Mouse (Mus musculus) liver (tissue): Measurements from ENCODE around the gene 2700097O09Rik.
"Not testable (repeated sequence)": the region's sequence is repeated elsewhere in the genome, so short reads cannot be mapped to it uniquely, and the experiment has no call there.

Experiments used
- DNase-seq: peaks from one replicate; pipeline ENCODE4 v3.0.0-alpha.2; 2020; ENCODE audit warnings: mixed read lengths

2700097O09Rik gene

DNA sequence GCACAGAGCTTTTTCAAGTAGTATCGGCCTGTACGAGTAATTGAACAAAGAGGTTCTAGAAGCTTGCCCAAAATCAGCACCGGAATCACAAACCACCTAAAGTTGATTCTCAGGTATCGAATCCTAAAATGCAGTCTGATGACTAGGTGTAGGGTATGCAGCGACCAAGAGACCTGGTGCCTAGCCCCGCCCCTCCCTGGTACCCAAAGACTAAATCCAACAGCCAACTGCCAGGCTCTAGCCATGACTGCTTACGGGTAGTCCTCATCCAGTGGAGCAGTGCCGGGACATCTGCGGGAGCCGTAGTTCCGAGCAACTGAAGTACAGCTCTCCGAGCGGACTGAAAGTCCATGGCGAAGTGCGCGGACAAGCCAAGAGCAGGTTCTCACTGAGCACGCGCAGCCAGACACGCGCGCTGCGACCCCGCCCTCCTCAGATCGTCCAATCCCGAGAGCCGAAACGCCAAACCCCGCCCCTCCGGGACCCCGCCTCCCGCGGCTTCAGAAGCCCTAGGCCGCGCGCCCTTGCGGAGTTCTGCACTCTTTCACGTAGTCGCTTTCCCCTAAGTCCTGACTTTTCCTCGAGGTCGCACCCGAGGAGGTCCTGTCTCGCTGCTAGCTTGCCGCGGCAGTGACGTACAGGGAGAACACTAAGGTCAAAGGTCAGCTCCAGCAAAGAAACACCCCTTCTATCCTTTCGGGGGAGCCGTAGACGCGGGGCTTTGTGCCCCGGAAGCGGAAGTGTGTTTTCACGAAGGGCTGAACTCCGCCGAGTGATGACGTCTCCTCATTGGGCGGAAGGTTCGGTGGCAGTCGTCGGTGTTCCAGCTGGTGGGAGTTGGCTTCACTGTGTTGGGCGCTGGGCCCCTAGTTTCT lies at the start of gene 2700097O09Rik, which contains the start of gene Srp54a:
2700097O09Rik (minus strand) TSS at position 385 of the 875 bp plus-strand sequence.
Srp54a (plus strand) TSS at position 537 of the 875 bp plus-strand sequence.
- DNase-seq = peak; percentile 98

DNA sequence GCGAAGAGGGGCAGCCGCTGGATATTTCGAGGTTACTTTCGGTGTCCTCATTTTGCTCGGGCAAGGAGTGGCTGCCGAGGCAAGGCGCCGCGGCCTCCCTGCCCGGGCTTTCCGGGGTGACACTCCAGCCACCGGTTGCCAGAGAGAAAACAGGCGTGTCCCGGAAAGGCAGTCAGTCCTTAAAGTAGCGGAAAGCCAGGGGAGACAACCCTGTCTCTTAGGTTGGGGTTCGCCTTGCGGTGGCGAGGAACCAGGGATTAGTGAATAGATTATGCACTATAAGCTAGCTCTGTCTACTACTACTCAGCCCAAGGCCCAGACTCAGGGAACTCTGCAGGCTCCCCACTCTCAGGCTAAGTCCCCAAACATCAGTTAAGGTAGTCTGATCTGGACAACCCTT lies 44.8 kb upstream of the 2700097O09Rik start:
- not testable (repeated sequence) for DNase-seq

DNA sequence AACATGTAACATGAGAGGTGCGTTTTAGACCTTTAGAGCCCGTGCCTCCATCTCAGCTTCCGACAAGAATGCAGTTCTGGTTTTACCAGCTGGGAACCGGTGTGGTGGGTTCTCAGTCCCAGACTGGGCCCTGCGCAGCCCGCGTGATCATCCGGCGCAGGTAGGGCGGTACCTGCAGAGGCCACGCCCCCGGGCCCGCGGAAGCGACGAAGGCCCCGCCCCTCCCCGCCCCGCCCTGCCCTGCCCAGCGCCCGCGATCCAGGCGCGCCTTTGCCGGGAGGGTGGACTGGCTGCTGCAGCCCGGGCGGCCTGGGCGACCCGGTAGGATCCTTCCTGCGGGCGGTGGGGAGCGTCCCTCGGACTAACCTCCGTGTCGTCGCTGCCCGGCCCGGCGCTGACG lies 44.3 kb upstream of the 2700097O09Rik start, which contains the start of gene Fam177a:
Fam177a (plus strand) TSS at position 228 of the 400 bp plus-strand sequence.
- not testable (repeated sequence) for DNase-seq

GRCm38 (mm10) chr12:55112616-55113015 lies 32.7 kb upstream of the 2700097O09Rik start:
- DNase-seq = not testable (repeated sequence)

DNA sequence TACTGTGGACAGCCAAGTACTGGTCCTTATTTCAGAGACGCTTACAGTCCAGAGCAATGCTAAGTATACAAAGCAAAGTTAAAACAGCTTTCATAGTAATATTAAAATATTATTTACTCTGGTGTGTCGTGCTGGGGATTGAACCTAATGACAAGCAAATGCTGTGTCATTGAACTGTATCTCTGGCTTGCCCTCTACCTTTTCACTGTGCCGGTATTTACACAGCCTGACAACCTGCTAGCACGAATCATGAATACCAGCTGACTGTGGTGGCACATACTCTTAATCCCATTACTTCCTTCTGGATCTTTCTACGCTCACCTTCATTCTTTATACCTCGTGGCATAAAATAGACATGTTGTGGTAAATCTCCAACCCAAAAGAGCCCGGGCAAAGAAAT lies 12.2 kb upstream of the 2700097O09Rik start:
- DNase-seq = not testable (repeated sequence)

DNA sequence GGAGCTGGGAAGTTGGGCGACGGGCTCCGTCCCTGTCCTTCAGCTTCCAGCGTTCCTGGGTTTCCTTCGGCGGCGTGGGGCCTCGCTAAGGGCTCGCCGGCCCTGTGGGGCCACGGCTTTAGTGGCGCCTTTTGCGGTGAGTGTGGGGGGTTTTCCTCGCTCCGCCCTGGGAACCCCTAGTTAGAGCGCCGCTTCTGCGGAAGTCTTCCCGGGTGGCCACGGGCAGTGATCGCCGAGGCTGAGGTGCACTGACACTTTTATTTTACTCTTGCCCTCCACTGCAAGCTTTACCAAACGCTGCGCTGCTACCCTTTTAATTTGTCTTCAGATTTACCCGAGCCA lies 662 bp upstream of the 2700097O09Rik start:
- not testable (repeated sequence) for DNase-seq

- DNase-seq = not testable (repeated sequence)
These were observed 1.2 kb downstream of the 2700097O09Rik start for GRCm38 (mm10) chr12:55078706-55079105.

- DNase-seq = no peak
These were observed 4.6 kb downstream of the 2700097O09Rik start for GRCm38 (mm10) chr12:55075296-55075695.

GRCm38 (mm10) chr12:55073686-55074085 lies 6.2 kb downstream of the 2700097O09Rik start:
- no peak for DNase-seq

DNA sequence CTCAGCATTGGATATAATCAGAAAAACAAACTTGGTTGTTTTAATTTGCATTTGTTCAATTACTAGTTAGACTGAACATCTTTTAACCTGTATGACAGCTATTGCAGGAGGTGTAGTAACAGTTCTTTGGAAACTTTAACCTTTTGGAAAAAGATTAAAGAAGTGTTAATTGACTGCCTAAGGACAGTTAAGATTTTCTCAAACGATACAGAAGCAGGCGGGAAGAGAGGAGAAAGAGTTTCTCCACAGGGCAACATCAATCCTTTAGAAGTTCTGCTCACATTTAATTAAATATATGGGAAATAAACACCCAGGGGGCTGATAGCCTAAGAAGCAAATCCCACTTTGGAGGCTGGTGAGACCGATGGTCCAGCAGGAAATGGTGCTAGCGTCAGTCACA lies 7.4 kb downstream of the 2700097O09Rik start:
- no peak for DNase-seq

DNA sequence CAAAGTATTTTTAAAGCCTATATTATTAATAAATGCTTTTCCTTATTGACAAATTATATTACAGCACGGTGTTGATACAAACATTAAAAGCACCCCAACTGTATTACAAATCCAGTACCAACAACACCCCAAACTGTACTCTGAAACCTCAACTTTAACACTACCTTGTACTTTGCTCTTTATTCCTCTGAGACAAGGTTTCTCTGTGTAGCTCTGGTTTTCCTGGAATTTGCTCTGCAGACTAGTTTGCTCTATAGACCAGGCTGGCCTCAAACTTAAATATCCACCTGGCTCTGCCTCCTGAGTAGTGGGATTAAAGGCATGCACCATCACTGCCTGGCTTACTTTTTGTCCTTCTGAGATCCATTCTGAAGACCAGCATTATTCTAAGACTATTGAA lies 17.8 kb downstream of the 2700097O09Rik start:
- no peak for DNase-seq

DNA sequence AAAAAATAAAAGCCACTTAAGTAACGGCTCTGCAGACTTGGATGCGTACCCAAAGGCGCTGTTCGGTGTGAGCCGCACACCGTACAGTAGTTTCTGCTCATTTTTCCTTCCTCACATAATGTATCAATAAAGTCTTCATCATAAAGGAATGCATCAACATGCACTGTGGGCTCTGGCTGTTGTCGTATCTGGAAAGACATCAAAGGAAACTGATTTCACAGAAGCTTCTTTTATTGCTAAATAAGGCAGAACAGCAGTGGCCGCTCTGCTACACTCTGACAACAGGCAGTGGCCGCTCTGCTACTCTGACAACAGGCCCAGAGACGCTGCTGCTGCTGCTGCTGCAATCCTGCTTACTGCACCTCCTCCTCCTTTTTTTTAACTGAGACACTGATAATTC lies 18.9 kb downstream of the 2700097O09Rik start:
- DNase-seq = peak; percentile 21

GRCm38 (mm10) chr12:55060212-55060898 lies 19.6 kb downstream of the 2700097O09Rik start:
- peak; percentile 61 for DNase-seq

DNA sequence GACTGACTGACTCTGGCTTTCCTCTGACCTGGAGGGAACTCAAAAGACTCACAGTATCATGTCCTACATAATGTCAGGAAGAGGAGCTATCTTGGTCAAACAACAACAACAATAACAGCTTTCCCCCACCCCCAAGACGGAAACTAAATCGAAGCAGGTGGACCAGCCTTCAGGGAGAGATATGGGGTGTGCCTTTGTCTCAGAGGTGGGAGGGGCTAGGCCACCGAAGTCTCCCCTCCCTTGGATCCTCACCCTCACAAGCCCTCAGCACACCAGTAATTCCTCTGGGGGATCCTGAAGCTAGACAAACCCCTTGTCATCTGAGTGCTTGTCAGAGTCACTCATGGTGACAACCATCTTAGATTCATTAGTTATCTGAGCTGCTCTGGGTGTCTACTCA lies 20.1 kb downstream of the 2700097O09Rik start:
- peak; percentile 58 for DNase-seq

DNA sequence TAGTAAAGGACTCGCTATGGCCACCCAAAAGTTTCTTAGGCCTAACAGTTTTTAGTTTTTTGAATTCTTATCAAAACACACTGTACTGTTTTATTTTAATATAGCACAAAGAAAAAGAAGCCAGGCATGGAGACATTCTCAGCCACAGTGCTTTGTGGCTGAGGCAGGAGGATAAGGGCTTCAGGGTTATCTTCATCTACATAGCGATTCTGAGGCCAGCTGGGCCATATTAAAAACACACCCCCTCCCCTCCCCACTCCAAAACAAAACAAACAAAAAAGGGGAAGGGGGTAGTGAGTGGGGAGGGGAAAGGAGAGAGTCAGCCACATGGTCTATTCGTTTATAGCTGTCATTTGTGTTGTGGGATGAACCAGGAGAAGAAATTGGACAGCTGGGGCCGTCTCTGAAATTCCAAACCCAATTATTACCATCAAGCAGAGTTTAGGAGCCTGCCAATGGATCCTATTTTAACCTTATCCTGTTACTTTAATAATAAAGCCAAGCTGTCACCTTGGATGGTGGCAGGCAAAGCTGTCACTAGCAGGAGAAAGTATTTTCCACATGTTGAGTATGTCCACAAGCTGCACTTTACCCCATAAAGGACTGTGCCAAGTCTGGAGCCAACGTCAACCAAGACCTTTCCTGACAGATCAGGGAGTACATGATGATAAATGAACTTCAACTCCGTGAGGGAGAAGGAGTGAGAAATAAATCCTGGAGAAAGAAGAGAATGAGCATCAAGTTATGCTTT lies 20.9 kb downstream of the 2700097O09Rik start:
- DNase-seq = no peak

GRCm38 (mm10) chr12:55056703-55057102 lies 23.2 kb downstream of the 2700097O09Rik start:
- no peak for DNase-seq

- DNase-seq = no peak
These were observed 25.2 kb downstream of the 2700097O09Rik start for GRCm38 (mm10) chr12:55054551-55055241.

GRCm38 (mm10) chr12:55053267-55053666 lies 26.6 kb downstream of the 2700097O09Rik start:
- peak; percentile 83 for DNase-seq

DNA sequence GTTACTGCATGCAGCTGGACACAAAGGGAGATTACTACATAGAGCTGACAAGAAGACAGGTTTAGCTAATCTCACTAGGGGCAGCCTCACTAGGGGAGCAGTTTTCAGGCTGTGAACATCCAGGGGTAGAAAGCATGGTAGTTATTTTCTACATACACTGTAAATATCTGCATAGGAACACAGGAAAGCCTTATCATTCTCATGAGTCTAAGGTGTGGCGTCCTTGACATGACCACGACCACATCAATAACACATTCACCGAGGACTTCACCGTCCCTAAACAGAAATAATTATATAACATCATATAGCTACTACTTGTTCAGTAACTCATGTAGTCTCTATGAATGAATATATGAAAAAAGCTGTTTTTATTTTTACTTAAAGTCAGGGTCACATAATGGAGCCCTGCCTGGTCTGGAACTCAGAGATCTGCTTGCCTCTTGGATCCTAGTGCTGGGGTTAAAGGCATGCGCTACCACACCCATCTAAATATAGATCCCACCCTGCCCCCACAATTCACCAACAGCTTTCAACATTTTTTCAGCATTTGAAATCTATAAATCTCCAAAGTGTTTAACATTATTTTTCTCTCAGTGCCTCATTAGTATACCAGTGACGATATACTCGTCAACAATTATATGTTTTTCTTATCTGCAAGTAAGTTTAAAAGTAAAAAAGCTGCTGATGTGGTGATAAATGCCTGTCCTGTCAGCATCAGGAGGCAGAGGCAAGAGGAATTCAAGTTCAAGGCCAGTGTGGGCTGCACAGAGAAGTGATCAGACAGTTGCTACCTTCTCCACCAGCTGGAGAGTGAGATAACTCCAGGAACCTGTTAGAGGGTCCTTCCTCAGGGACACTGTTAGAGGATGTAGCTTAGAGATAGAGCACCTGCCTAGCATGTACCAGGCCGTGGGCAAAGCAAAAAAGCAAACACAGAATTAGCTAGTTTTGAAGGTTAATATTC lies 28.4 kb downstream of the 2700097O09Rik start:
- peak; percentile 78 for DNase-seq

- DNase-seq = no peak
These were observed 30.1 kb downstream of the 2700097O09Rik start for GRCm38 (mm10) chr12:55049731-55050353.

GRCm38 (mm10) chr12:55041011-55041410 lies 38.9 kb downstream of the 2700097O09Rik start:
- no peak for DNase-seq
